Mouse (Mus musculus) hindbrain, embryonic 13.5 days (tissue): Measurements from ENCODE around the gene Pak6. TPM values are rescaled to one million over a fixed set of nuclear protein-coding genes. Genes with fewer than 3 reads are reported as not detected.

Experiments used
- ATAC-seq: fragments of 200-750 bp; cut with Nextera tagmentation; 2 replicates; pipeline ENCODE4 v1.8.0; 2017; ENCODE audit warnings: moderate TSS enrichment; ENCODE audit not compliant: low FRiP score
- H3K27ac ChIP-seq: fragments of 300-500 bp; sonication (generic); 2 replicates; pipeline ENCODE4 v1.5.1; 2015; ENCODE audit warnings: inconsistent platforms, mild to moderate bottlenecking, moderate library complexity
- H3K27me3 ChIP-seq: fragments of 300-500 bp; sonication (generic); 2 replicates; pipeline ENCODE4 v1.6.1; 2015; ENCODE audit warnings: mild to moderate bottlenecking, inconsistent platforms
- H3K36me3 ChIP-seq: fragments of 300-500 bp; sonication (generic); 2 replicates; pipeline ENCODE4 v1.6.1; 2015; ENCODE audit warnings: mild to moderate bottlenecking, inconsistent platforms
- H3K4me1 ChIP-seq: fragments of 300-500 bp; sonication (generic); replicated peaks from 2 replicates; pipeline ENCODE4 v1.6.1; 2015; ENCODE audit warnings: inconsistent platforms
- H3K4me2 ChIP-seq: fragments of 300-500 bp; sonication (generic); 2 replicates; pipeline ENCODE4 v1.6.1; 2015; ENCODE audit warnings: inconsistent platforms, mild to moderate bottlenecking, moderate library complexity
- H3K4me3 ChIP-seq: fragments of 300-500 bp; sonication (generic); 2 replicates; pipeline ENCODE4 v1.5.1; 2015; ENCODE audit warnings: mild to moderate bottlenecking, inconsistent platforms
- H3K9ac ChIP-seq: fragments of 300-500 bp; sonication (generic); 2 replicates; pipeline ENCODE4 v1.6.1; 2015; ENCODE audit warnings: mild to moderate bottlenecking, inconsistent platforms
- H3K9me3 ChIP-seq: fragments of 300-500 bp; sonication (generic); 2 replicates; pipeline ENCODE4 v1.6.1; 2016; ENCODE audit warnings: inconsistent platforms
- WGBS: fragments of 180-500 bp; shearing (Covaris S2); methylation state at CpG from one replicate; pipeline ENCODE4 v1.1.7; 2015; 5-methylcytosine and 5-hydroxymethylcytosine counted together
- polyA plus RNA-seq: library from polyadenylated mRNA; unstranded; fragments of >200 nt; fragmentation: Nextera tagmentation; extraction: Ambion mirVana; gene quantifications from 2 replicates; pipeline ENCODE4 v1.2.1, GENCODE M21; 2015

The Pak6 gene
- polyA plus RNA-seq, 1 experiment from 2014 or later: 22.0 TPM

- no peak for ATAC-seq
- no peaks in the 10 kb centered on the region for H3K9me3 ChIP-seq
- no peaks in the 10 kb centered on the region for H3K36me3 ChIP-seq
- no peak overlapping the region for H3K4me3 ChIP-seq
- WGBS: 91% methylated on average over 2 of the region's 2 CpGs
- no peak overlapping the region for H3K9ac ChIP-seq
- H3K4me2 ChIP-seq: no peak overlapping the region
- H3K27ac ChIP-seq: no peak overlapping the region
- H3K27me3 ChIP-seq: peaks cover 52% of the 10 kb centered on the region
- peaks cover 12% of the 10 kb centered on the region for H3K4me1 ChIP-seq
Measured at GRCm38 (mm10) chr2:118726873-118727272, 63.8 kb downstream of the Pak6 start.

GRCm38 (mm10) chr2:118727911-118728310 is 64.8 kb downstream of the Pak6 start:
- Histone ChIP-seq H3K4me2 (no peak overlapping the region), H3K9me3 (no peaks in the 10 kb centered on the region), H3K4me1 (peaks cover 12% of the 10 kb centered on the region), H3K4me3 (no peak overlapping the region), H3K36me3 (no peaks in the 10 kb centered on the region), H3K9ac (no peak overlapping the region), H3K27ac (no peak overlapping the region), H3K27me3 (peaks cover 58% of the 10 kb centered on the region)
- ATAC-seq: no peak
- WGBS: 30% methylated on average over 9 of the region's 9 CpGs

GRCm38 (mm10) chr2:118728337-118728736 is 65.2 kb downstream of the Pak6 start, which contains the start of gene Plcb2:
Plcb2 (minus strand) TSS chr2:118728438.
- Histone ChIP-seq H3K27ac (no peak within 1 kb of the TSS), H3K4me2 (no peak within 1 kb of the TSS), H3K9ac (no peak within 1 kb of the TSS), H3K36me3 (no peaks in the 10 kb centered on the region), H3K4me3 (no peak within 1 kb of the TSS), H3K27me3 (peaks cover 59% of the 10 kb centered on the region), H3K4me1 (peaks cover 12% of the 10 kb centered on the region), H3K9me3 (no peaks in the 10 kb centered on the region)
- ATAC-seq: no peak
- 27% methylated on average over 7 of the region's 7 CpGs for WGBS

GRCm38 (mm10) chr2:118729194-118729593 is 66.1 kb downstream of the Pak6 start:
- Histone ChIP-seq H3K36me3 (no peaks in the 10 kb centered on the region), H3K27me3 (peaks cover 58% of the 10 kb centered on the region), H3K4me3 (no peak overlapping the region), H3K4me2 (no peak overlapping the region), H3K27ac (no peak overlapping the region), H3K4me1 (peaks cover 12% of the 10 kb centered on the region), H3K9ac (no peak overlapping the region), H3K9me3 (no peaks in the 10 kb centered on the region)
- WGBS: 51% methylated on average over 4 of the region's 4 CpGs
- no peak for ATAC-seq

- Histone ChIP-seq H3K4me2 (no peak overlapping the region), H3K27me3 (peaks cover 57% of the 10 kb centered on the region), H3K9ac (no peak overlapping the region), H3K36me3 (no peaks in the 10 kb centered on the region), H3K4me1 (peaks cover 12% of the 10 kb centered on the region), H3K27ac (no peak overlapping the region), H3K4me3 (no peak overlapping the region), H3K9me3 (no peaks in the 10 kb centered on the region)
- no peak for ATAC-seq
- 26% methylated on average over 8 of the region's 8 CpGs for WGBS
Measured at GRCm38 (mm10) chr2:118729816-118730621, 66.9 kb downstream of the Pak6 start.

GRCm38 (mm10) chr2:118730622-118730915 is 67.5 kb downstream of the Pak6 start:
- no peak overlapping the region for H3K4me3 ChIP-seq
- H3K4me2 ChIP-seq: no peak overlapping the region
- H3K27ac ChIP-seq: no peak overlapping the region
- peaks cover 52% of the 10 kb centered on the region for H3K27me3 ChIP-seq
- no peak for ATAC-seq
- 6% methylated on average over 3 of the region's 3 CpGs for WGBS
- H3K36me3 ChIP-seq: no peaks in the 10 kb centered on the region
- H3K9ac ChIP-seq: no peak overlapping the region
- peaks cover 12% of the 10 kb centered on the region for H3K4me1 ChIP-seq
- no peaks in the 10 kb centered on the region for H3K9me3 ChIP-seq

- Histone ChIP-seq H3K9me3 (no peaks in the 10 kb centered on the region), H3K36me3 (no peaks in the 10 kb centered on the region), H3K4me1 (peaks cover 12% of the 10 kb centered on the region), H3K4me2 (no peak overlapping the region), H3K27me3 (peaks cover 52% of the 10 kb centered on the region), H3K27ac (no peak overlapping the region), H3K4me3 (no peak overlapping the region), H3K9ac (no peak overlapping the region)
- WGBS: 89% methylated on average over 5 of the region's 5 CpGs
- ATAC-seq: no peak
Measured at GRCm38 (mm10) chr2:118731981-118732380, 68.9 kb downstream of the Pak6 start.

GRCm38 (mm10) chr2:118733341-118733740 is 70.2 kb downstream of the Pak6 start:
- H3K4me1 ChIP-seq: peaks cover 7% of the 10 kb centered on the region
- H3K4me2 ChIP-seq: no peak overlapping the region
- no peak overlapping the region for H3K9ac ChIP-seq
- H3K27ac ChIP-seq: no peak overlapping the region
- H3K9me3 ChIP-seq: no peaks in the 10 kb centered on the region
- H3K4me3 ChIP-seq: no peak overlapping the region
- peaks cover 41% of the 10 kb centered on the region for H3K27me3 ChIP-seq
- WGBS: 65% methylated on average over 5 of the region's 5 CpGs
- no peak for ATAC-seq
- H3K36me3 ChIP-seq: no peaks in the 10 kb centered on the region

- ATAC-seq: no peak
- Histone ChIP-seq H3K27me3 (peaks cover 31% of the 10 kb centered on the region), H3K9me3 (no peaks in the 10 kb centered on the region), H3K4me1 (peaks cover 16% of the 10 kb centered on the region), H3K9ac (no peak overlapping the region), H3K4me2 (no peak overlapping the region), H3K27ac (no peak overlapping the region), H3K4me3 (no peak overlapping the region), H3K36me3 (no peaks in the 10 kb centered on the region)
- WGBS: 74% methylated on average over 3 of the region's 3 CpGs
Measured at GRCm38 (mm10) chr2:118740341-118740740, 77.2 kb downstream of the Pak6 start.

GRCm38 (mm10) chr2:118741183-118741582 is 78.1 kb downstream of the Pak6 start:
- ATAC-seq: no peak
- peaks cover 16% of the 10 kb centered on the region for H3K4me1 ChIP-seq
- no peak overlapping the region for H3K4me3 ChIP-seq
- no peaks in the 10 kb centered on the region for H3K9me3 ChIP-seq
- no peaks in the 10 kb centered on the region for H3K36me3 ChIP-seq
- no peak overlapping the region for H3K27ac ChIP-seq
- H3K9ac ChIP-seq: no peak overlapping the region
- H3K27me3 ChIP-seq: peaks cover 27% of the 10 kb centered on the region
- H3K4me2 ChIP-seq: no peak overlapping the region
- WGBS: 72% methylated on average over 9 of the region's 9 CpGs

GRCm38 (mm10) chr2:118743261-118743943 is 80.3 kb downstream of the Pak6 start:
- Histone ChIP-seq H3K9me3 (no peaks in the 10 kb centered on the region), H3K4me1 (peaks cover 35% of the 10 kb centered on the region), H3K9ac (no peak overlapping the region), H3K4me2 (no peak overlapping the region), H3K4me3 (no peak overlapping the region), H3K36me3 (no peaks in the 10 kb centered on the region), H3K27me3 (peaks cover 25% of the 10 kb centered on the region), H3K27ac (no peak overlapping the region)
- ATAC-seq: no peak
- WGBS: 22% methylated on average over 8 of the region's 8 CpGs

- 6% methylated on average over 7 of the region's 7 CpGs for WGBS
- Histone ChIP-seq H3K9me3 (no peaks in the 10 kb centered on the region), H3K9ac (peak overlapping the region; percentile 97; the same call in 1 of the 2 replicates), H3K4me3 (peak overlapping the region; percentile 95; the same call in 1 of the 2 replicates), H3K36me3 (0 out of 2 replicates have a peak, but pooled peaks cover 2% of the 10 kb centered on the region), H3K4me2 (peak overlapping the region; percentile 89; the same call in 1 of the 2 replicates), H3K4me1 (peaks cover 48% of the 10 kb centered on the region), H3K27ac (no peak overlapping the region), H3K27me3 (peaks cover 25% of the 10 kb centered on the region)
- ATAC-seq: no peak
Measured at GRCm38 (mm10) chr2:118744621-118745020, 81.5 kb downstream of the Pak6 start.
